Mouse (Mus musculus) cerebellum, postnatal 4 days (tissue): ENCODE results near the gene Slc25a26.

Source experiments
- DNase-seq, 2 experiments: peaks; one replicate each; pipeline ENCODE4 v3.0.0; 2022; ENCODE audit warnings: low spot score in 2 of 2, mixed read lengths in 1 of 2

Gene Slc25a26

DNA sequence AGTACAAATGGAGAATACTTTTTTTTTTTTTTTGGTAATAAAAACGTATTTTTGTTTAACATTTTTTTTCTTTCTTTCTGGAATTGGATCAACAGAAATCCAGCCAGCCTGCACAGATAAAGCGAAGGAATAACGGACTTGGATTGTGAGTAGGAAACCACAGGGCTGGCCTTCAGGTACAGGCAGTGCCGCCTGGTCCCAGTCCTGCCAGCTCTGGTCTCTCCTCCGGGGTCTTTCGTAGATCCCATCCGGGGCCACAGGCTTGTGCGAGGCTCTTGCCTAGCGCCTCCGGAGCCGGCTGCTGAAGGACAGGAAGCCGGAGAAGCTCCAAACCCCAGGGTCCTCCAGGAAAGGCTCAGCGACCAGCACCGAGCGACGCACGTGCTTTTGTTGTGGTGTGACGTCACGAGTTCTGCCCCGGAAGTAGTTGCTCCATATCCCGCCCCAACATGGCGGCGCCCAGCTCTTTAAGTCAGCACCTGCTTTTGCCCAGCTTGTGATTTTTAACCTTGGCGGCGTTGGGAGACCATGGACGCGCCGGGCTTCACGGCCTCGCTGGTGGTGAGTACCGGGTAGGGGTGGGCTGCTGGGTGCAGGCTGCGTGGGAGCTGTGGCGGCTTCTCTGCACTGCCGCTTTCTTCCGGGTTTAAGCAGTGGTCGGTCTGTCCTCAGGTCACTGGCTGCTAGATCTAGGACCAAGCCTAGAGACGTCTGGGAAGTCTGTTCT lies at the start of gene Slc25a26:
TSS of gene Slc25a26 (plus strand) at position 435 of the 727 bp plus-strand sequence.
- peak; percentile 83 to 88 for DNase-seq

DNA sequence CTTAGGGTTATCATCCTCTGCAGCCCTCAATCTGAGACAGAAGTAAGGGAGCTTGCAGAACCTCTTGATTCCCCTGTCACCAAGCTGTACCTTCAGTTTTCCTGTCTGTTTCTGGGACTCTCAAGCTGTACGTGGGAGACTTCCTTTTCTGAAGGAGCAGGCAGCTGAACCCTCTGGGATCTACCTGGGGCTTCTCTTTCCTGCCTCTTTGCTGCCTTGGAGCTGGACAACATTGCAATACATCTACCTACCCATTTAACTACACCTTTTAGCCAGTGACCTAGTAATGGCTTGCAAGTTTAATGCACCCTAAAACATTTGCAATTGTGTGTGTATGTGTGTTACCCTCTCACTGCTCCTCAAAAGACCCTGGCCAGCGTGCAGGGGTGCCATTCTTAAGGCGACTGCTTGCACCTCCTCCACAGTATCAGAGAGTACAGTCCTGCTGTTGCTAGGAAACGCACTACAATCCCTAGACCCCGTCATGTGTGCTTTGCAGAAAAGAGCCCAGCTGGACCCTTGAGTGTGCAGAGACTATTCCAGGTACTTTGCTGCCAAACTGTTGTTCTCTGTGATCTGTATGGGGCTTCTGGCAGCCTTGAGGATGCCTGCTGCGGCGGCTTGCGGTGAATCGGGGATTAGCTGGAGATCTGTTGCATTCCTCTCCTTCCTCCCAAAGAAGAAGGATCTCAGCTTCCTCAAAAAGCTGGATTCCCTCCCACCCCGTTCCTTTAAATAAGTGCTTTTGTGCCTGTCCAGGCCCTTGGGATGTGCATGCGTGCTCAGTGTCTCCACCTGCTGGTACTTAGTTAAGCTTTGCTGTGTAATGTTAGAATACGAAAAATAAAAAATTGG lies 35.9 kb upstream of the Slc25a26 start:
- DNase-seq = peak; percentile 21 to 59

DNA sequence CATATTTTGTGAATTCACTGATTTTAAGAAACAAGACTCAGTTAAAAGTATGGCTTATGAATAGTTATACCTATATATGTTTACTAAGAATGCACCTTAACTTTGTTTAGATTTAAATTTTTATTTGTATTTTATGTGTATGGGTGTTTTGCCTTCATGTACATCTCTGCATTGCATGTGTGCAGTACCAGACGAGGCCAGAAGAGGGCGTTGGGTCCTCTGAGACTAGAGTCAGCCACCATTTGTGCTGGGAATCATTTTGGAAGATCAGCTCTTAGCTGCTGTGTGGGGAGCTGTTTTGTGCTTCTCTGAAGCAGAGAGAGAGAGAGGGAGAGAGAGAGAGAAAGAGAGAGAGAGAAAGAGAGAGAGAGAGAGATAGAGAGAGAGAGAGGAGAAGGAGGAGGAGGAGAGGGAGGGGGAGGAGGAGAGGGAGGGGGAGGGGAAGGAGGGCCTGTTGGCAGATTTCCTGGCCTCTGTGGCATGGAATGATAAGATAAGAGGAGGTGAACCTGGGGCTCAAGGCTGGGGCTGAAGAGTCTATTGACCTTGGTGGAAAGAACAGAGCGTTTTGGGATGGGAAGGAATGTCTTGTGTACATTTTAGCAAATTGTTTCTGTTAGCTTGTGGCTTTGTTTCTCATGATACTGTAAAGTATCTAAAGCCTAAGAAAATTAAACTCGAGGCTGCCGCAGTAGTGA lies 33.5 kb upstream of the Slc25a26 start:
- peak in 1 of 2 experiments; percentile 33 for DNase-seq

DNA sequence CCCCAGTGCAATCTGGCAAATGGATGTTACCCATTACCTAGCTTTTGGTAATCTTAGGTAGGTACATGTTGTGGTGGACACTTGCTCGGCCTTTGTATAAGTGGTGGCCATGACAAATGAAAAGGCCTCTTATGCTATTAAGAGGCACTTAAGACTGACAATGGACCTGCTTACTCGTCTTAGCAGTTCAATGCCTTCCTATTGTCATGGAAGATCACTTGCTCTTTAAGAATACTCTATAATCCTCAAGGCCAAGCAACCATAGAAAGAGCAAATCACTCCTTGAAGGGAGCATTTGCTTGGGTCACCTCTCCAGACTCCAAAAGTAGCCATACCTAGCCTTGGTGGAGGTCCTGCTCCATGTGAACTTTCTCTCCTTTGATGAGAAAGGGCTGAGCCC lies 7.4 kb upstream of the Slc25a26 start:
- DNase-seq = no peak

- DNase-seq = no peak
Observed at GRCm38 (mm10) chr6:94503963-94504362, 3.8 kb downstream of the Slc25a26 start.

DNA sequence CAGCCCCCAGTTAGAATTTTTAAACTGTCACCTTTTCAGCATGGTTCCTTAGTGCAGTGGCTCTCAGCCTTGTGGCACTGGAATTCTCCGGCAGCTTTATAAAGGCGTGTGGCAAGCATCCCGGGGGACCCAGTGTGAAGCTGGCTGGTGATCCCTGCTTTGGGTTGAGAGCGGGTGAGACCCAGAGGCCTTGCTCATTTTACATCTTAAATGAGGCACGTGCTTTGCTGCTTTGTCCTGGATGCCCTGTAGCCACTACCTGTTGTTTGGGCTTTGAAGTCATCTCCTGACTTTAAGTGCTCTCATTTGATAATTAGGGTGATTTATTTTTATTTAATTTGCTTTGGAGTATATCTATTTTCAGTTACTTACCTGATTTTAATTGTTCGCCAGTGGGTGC lies 7.8 kb downstream of the Slc25a26 start:
- no peak for DNase-seq

GRCm38 (mm10) chr6:94508807-94509206 lies 8.7 kb downstream of the Slc25a26 start:
- no peak for DNase-seq

DNA sequence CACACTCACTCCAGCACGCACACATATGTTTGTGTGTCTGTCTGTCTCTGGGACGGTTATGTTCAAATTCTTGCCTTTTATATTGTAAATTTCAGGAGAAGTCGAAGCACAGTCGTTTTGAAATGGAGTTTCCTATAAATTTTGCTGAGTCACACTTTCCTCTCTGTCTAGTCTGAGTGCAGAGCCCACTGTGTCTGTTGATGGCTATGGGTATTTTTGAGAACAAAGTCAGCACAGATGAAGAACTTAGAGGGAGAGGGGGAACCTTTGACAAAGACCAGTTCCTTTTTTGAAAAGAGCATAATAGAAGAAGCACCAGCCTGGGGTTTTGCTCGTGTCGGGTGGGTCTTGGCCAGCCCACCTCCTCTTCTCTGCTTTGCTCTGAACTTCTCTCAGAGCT lies 9.1 kb downstream of the Slc25a26 start:
- DNase-seq = no peak

DNA sequence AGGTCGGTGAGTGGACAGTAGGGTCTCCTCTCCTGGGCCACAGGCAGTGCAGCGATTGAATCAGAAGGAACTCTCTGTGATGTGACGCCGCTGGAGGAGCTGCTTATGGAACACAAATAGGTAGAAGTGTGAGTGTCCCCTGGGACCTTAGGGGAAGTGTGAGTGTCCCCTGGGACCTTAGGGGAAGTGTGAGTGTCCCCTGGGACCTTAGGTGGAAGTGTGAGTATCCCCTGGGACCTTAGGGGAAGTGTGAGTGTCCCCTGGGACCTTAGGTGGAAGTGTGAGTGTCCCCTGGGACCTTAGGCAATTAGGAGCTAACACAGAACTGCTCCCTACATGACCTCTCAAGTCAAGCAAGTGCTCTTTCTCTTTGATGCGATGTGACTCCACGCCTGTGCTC lies 18.0 kb downstream of the Slc25a26 start:
- DNase-seq = no peak

DNA sequence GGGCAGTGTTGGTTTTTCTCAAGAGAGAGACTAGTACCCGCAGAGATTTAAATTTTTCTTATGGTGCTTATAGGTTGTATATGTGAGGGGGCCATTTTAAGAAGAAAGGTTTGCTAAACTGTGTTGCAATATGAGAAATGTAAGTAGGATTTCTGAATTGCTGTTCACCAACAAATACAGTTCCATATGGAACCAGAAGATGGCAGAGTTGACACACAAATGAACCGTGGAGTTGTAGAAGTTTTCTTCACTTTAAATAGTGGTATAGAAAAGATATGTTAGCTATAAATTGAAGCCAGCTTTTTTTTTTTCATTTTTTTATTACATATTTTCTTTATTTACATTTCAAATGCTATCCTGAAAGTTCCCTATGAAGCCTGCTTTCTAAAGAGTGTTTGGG lies 24.2 kb downstream of the Slc25a26 start:
- no peak for DNase-seq

GRCm38 (mm10) chr6:94530756-94531155 lies 30.6 kb downstream of the Slc25a26 start:
- no peak for DNase-seq

DNA sequence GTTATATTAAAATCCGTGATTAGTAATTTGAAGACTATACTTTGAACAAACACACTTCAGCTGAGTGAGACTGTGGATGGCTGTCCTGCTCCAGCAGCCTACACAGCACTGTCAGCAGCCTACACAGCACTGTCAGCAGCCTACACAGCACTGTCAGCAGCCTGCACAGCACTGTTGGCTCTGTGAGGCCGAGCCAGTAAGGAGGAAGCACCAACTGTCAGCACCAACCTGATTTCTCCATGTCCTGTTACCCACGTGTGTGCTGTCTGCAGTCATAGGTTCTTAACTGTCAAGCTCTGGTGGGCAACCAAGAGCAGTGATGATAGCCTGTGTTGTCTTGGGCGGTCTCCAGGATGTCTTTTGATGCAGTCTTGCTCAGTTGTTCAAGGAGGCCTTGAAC lies 32.0 kb downstream of the Slc25a26 start:
- DNase-seq = no peak

GRCm38 (mm10) chr6:94536478-94536877 lies 36.3 kb downstream of the Slc25a26 start:
- no peak for DNase-seq

- DNase-seq = no peak
Observed at GRCm38 (mm10) chr6:94537652-94538051, 37.5 kb downstream of the Slc25a26 start.

GRCm38 (mm10) chr6:94540090-94540489 lies 40.0 kb downstream of the Slc25a26 start:
- DNase-seq = no peak

DNA sequence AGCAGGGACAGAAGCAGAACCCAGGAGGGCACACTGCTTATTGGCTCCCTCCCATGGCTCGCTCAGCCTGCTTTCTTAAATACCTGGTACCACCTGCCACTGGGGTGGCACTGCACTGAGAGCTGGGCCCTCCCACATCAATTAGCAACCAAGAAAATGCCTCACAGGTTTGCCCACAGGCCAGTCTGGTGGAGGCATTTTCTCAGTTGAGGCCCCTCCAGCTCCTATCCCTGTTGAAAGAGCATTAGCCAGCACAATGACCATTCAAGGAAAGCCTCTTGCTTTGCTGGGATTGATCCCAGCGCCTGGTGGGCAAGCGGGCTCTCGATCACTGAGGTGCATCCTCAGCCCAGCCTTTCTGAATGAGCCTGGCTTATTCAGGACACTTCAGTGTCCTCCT lies 40.5 kb downstream of the Slc25a26 start:
- DNase-seq = no peak

DNA sequence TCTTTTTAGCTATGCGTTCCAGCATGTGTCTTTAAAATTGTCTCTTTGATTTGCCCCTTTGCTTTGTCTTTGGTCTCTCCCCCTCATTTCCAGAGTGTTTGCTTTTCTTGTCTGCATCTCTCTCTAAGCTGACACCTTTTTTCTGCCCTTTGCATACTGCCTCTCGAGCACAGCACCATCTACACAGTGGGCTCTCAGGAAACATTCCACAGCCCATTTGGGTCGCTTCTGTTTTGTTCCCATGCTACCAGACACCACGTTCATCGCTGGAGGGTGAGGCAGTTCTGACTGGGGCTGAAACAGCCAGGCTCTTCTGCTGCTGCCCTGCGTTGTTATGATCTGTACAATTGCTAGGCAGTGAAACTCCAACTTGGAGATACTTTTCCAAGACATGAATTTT lies 41.0 kb downstream of the Slc25a26 start:
- no peak for DNase-seq

DNA sequence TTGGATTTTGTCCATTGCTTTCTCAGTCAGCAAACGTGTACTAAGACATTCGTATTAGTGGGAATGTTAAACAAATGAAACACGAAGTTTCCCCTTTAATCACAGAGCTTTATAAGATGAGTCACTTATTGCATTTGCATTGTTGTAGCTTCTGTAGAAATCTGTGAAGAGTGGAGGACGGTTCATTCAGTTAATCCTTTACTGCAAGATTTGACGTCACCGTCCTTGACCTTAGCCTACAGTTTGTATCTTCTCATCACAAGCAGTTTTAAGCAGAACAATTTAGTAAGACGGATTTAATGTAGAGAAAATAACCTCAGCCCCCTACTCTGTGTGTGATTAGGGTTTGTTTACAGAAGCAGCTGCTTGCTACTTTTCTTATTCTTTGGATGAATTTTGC lies 41.7 kb downstream of the Slc25a26 start:
- DNase-seq = no peak

- peak in 1 of 2 experiments; percentile 50 for DNase-seq
Observed at GRCm38 (mm10) chr6:94543902-94544840, 44.0 kb downstream of the Slc25a26 start.

- DNase-seq = no peak
Observed at GRCm38 (mm10) chr6:94547239-94547638, 47.1 kb downstream of the Slc25a26 start.

DNA sequence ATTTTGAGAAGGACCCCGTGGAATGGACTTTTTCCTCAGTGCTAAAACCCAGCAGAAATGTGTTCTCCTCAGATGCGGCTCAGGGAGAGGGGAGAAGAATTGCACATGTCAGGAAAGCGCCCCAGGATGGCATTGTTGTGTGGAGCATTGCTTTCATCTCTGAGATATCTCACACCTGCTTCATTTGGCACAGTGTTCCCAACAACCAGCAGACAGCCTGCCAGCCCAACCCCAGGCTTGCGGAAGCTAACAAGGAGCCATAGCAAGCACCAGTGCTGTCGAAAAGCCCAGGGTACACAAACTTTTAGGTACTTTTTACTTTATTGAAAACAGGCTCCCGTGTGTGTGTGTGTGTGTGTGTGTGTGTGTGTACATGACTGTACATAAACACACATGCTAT lies 50.2 kb downstream of the Slc25a26 start:
- no peak for DNase-seq
